Mouse (Mus musculus): Measurements from ENCODE around the gene Tsen54. TPM values are rescaled to one million over a fixed set of nuclear protein-coding genes. Genes with fewer than 3 reads are reported as not detected.

The Tsen54 gene
- polyA plus RNA-seq, 1 experiment from 2014 or later = 36.7 TPM

- H3K4me2 ChIP-seq (replicated peaks) = peak overlapping the region; percentile 9; the same call in 1 of the 2 replicates
Observed at GRCm38 (mm10) chr11:115779038-115779571, 35.4 kb upstream of the Tsen54 start.

DNA sequence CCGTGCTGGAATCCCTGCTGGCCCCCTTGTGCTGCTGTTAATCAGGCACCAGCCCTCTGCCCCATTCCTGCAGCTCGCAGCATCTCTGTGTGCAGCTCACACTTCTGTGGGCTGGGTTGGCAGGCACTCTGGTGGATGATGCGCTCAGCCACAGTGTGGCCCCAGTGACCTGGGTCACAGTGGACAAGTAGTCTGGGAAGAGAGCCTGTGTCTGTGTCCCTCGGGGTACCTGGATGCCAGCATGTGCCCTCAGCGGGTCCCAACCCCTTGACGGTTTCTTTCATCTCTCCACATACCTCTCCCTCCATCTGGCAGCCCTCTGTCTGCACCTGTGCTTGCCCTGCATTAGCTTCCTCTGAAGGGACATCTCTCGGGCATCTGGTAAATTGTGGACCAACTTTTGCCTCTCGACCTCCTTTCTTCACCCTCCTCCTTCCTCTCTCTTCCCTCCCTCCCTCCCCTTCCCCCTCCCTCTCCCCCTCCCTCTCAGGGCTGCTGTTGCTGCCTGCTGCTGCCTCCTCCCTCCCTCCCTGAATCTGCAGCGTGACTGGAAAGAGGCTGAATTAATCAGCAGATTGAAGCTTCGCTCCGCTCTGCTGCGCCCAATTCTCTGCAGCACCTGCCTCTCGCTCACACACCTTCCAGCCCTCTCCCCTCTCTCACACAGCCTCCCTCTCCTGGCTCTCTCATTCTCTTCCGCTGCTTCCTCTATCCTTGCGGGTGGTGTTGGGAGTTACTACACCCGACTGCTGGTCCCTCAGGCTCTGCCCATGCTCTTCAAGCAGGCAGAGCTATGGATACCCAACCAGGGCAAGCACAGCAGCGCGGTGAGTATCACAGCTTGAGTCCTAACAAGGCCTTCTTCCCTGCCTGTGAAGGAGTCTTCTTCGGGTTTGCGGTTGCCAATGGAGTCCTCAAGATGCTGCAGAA, 34.1 kb upstream of the Tsen54 start:
- peak; percentile 25; the same call in 1 of the 2 replicates for ATAC-seq (ENCODE audit: insufficient number of reproducible peaks, insufficient read depth, low FRiP score, low TSS enrichment)
- Histone ChIP-seq H3K9me3 (no peaks in the 10 kb centered on the region), H3K4me2 (replicated peaks) (peak overlapping the region; percentile 20), H3K36me3 (peaks cover 8% of the 10 kb centered on the region; the same call in 1 of the 2 replicates), H3K27ac (0 out of 2 replicates have a peak overlapping the region, but pooled peaks have one; percentile 5), H3K27me3 (no peaks in the 10 kb centered on the region), H3K4me1 (peaks cover 44% of the 10 kb centered on the region), H3K9ac (no peak overlapping the region), H3K4me3 (no peak overlapping the region)
- 15% methylated on average over 20 of the region's 20 CpGs for whole genome bisulfite sequencing

More at GRCm38 (mm10) chr11:115779038-115779571, 35.4 kb upstream of the Tsen54 start:
- peak overlapping the region; percentile 17; the same call in 1 of the 2 replicates for H3K9ac ChIP-seq
- peaks cover 8% of the 10 kb centered on the region; the same call in 1 of the 2 replicates for H3K36me3 ChIP-seq
- no peak overlapping the region for H3K4me3 ChIP-seq
- H3K27me3 ChIP-seq = no peaks in the 10 kb centered on the region
- no peaks in the 10 kb centered on the region for H3K9me3 ChIP-seq
- 21% methylated on average over 9 of the region's 9 CpGs for WGBS
- peak overlapping the region; percentile 61 for H3K27ac ChIP-seq
- peak; percentile 43; the same call in 1 of the 2 replicates for ATAC-seq (ENCODE audit: insufficient number of reproducible peaks, insufficient read depth, low FRiP score, low TSS enrichment)
- H3K4me1 ChIP-seq = peaks cover 53% of the 10 kb centered on the region

DNA sequence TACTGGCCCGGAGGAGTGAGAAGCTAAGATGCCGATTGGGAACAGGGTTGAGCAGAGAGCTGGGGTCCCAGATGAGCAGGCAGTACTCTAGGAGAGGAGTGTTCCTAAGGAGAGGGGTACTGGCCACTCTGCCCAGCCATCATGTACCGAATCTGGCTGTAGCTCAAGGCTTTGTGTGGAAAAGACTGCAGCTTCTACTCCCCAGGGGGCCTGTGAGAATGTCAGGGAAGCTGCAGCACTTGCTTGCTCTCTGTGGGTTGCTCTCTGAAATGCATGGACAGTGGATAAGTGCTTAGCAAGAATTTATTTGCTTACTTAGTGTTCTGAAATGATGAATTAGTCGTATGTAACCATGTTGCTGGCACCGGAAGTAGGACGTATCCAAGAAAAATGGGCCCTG, 28.1 kb upstream of the Tsen54 start:
- H3K36me3 ChIP-seq = peaks cover 56% of the 10 kb centered on the region
- no peak overlapping the region for H3K9ac ChIP-seq
- ATAC-seq (ENCODE audit: insufficient number of reproducible peaks, insufficient read depth, low FRiP score, low TSS enrichment) = no peak
- 64% methylated on average over 6 of the region's 6 CpGs for WGBS
- H3K27me3 ChIP-seq = no peaks in the 10 kb centered on the region
- no peak overlapping the region for H3K4me2 ChIP-seq (replicated peaks)
- H3K4me1 ChIP-seq = 0 out of 2 replicates have a peak, but pooled peaks cover 3% of the 10 kb centered on the region
- H3K27ac ChIP-seq = no peak overlapping the region
- H3K9me3 ChIP-seq = no peaks in the 10 kb centered on the region
- H3K4me3 ChIP-seq = no peak overlapping the region

- Histone ChIP-seq H3K4me1 (no peaks in the 10 kb centered on the region), H3K36me3 (peaks cover 89% of the 10 kb centered on the region), H3K4me3 (no peak overlapping the region), H3K4me2 (replicated peaks) (no peak overlapping the region), H3K9ac (no peak overlapping the region), H3K27me3 (no peaks in the 10 kb centered on the region), H3K27ac (no peak overlapping the region), H3K9me3 (no peaks in the 10 kb centered on the region)
- 94% methylated on average over 7 of the region's 7 CpGs for WGBS
- no peak for ATAC-seq (ENCODE audit: insufficient number of reproducible peaks, insufficient read depth, low FRiP score, low TSS enrichment)
Observed at GRCm38 (mm10) chr11:115789787-115790186, 24.7 kb upstream of the Tsen54 start.

GRCm38 (mm10) chr11:115791919-115792318, 22.6 kb upstream of the Tsen54 start:
- WGBS = 95% methylated on average over 16 of the region's 16 CpGs
- H3K4me2 ChIP-seq (replicated peaks) = no peak overlapping the region
- no peak overlapping the region for H3K9ac ChIP-seq
- no peaks in the 10 kb centered on the region for H3K27me3 ChIP-seq
- no peak overlapping the region for H3K4me3 ChIP-seq
- H3K4me1 ChIP-seq = no peaks in the 10 kb centered on the region
- no peak overlapping the region for H3K27ac ChIP-seq
- no peak for ATAC-seq (ENCODE audit: insufficient number of reproducible peaks, insufficient read depth, low FRiP score, low TSS enrichment)
- H3K36me3 ChIP-seq = peaks cover 98% of the 10 kb centered on the region
- H3K9me3 ChIP-seq = no peaks in the 10 kb centered on the region

DNA sequence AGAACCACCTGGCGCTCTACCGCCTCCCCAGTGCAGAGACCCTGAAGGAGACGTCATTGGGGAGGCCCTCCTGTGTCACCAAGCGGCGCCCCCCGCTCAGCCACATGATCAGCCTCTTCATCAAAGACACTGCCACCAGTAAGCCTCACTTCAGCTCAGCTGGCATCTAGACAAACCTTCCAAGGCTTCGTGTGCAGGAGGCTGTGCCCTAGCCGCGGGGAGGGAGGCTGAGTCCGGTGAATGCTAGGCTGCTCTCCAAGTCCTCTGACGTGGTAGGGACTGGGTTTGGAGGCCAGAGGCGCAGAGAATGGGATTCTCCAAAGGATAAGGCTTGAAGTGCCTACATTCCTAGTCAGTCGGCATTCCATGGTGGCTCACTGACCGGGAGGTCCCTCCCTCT, 22.2 kb upstream of the Tsen54 start:
- Histone ChIP-seq H3K4me2 (replicated peaks) (no peak overlapping the region), H3K27ac (no peak overlapping the region), H3K27me3 (no peaks in the 10 kb centered on the region), H3K4me1 (no peaks in the 10 kb centered on the region), H3K9ac (no peak overlapping the region), H3K36me3 (peaks cover 98% of the 10 kb centered on the region), H3K9me3 (no peaks in the 10 kb centered on the region), H3K4me3 (no peak overlapping the region)
- no peak for ATAC-seq (ENCODE audit: insufficient number of reproducible peaks, insufficient read depth, low FRiP score, low TSS enrichment)
- 91% methylated on average over 14 of the region's 14 CpGs for WGBS

GRCm38 (mm10) chr11:115796898-115797297, 17.6 kb upstream of the Tsen54 start:
- H3K4me3 ChIP-seq = no peak overlapping the region
- no peaks in the 10 kb centered on the region for H3K9me3 ChIP-seq
- no peaks in the 10 kb centered on the region for H3K27me3 ChIP-seq
- H3K4me2 ChIP-seq (replicated peaks) = no peak overlapping the region
- 83% methylated on average over 15 of the region's 15 CpGs for WGBS
- H3K27ac ChIP-seq = no peak overlapping the region
- no peak overlapping the region for H3K9ac ChIP-seq
- no peak for ATAC-seq (ENCODE audit: insufficient number of reproducible peaks, insufficient read depth, low FRiP score, low TSS enrichment)
- no peaks in the 10 kb centered on the region for H3K4me1 ChIP-seq
- peaks cover 98% of the 10 kb centered on the region for H3K36me3 ChIP-seq

- no peak overlapping the region for H3K4me2 ChIP-seq (replicated peaks)
- no peaks in the 10 kb centered on the region for H3K4me1 ChIP-seq
- no peak for ATAC-seq (ENCODE audit: insufficient number of reproducible peaks, insufficient read depth, low FRiP score, low TSS enrichment)
- WGBS = 87% methylated on average over 9 of the region's 9 CpGs
- no peak overlapping the region for H3K9ac ChIP-seq
- H3K9me3 ChIP-seq = no peaks in the 10 kb centered on the region
- H3K27ac ChIP-seq = no peak overlapping the region
- no peak overlapping the region for H3K4me3 ChIP-seq
- H3K36me3 ChIP-seq = peaks cover 98% of the 10 kb centered on the region
- no peaks in the 10 kb centered on the region for H3K27me3 ChIP-seq
Observed at GRCm38 (mm10) chr11:115797665-115798064, 16.9 kb upstream of the Tsen54 start.

GRCm38 (mm10) chr11:115800981-115801380, 13.5 kb upstream of the Tsen54 start:
- H3K27ac ChIP-seq = no peak overlapping the region
- 89% methylated on average over 18 of the region's 18 CpGs for whole genome bisulfite sequencing
- H3K9ac ChIP-seq = no peak overlapping the region
- H3K27me3 ChIP-seq = no peaks in the 10 kb centered on the region
- no peaks in the 10 kb centered on the region for H3K9me3 ChIP-seq
- H3K4me1 ChIP-seq = no peaks in the 10 kb centered on the region
- no peak for ATAC-seq (ENCODE audit: insufficient number of reproducible peaks, insufficient read depth, low FRiP score, low TSS enrichment)
- no peak overlapping the region for H3K4me3 ChIP-seq
- peaks cover 91% of the 10 kb centered on the region for H3K36me3 ChIP-seq
- no peak overlapping the region for H3K4me2 ChIP-seq (replicated peaks)

DNA sequence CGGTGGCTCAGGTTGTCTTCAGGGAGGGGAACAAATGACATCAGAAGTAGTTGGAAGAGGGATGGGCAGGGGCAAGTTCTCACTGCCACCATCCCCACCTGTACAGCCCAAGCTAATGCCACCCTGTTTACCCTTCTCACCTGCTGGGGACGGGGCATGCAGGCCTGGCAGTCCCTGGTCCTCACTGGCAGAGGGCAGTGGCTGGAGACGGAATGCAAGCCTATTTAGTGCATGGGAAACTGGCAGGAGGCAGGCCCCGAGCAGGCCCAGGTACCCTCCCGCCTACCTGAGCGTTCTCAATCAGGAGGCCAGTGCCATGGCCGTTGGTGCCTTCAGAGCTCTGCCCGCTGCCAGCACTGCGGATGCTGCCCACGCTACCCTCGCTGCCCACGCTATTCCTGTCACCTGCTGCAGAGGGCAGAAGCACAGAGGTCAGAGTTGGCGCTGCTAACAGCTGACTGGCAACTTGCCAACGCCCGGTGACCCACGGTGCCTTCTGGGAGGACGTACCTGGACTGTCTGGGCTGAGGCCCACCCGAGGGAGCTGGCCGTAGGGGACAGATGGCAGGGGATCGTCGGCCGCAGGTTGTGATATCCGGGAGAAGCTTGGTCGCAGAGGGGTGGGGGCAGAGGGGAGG, 11.3 kb upstream of the Tsen54 start:
- H3K27me3 ChIP-seq = no peaks in the 10 kb centered on the region
- H3K4me1 ChIP-seq = peaks cover 8% of the 10 kb centered on the region
- no peaks in the 10 kb centered on the region for H3K9me3 ChIP-seq
- 94% methylated on average over 24 of the region's 24 CpGs for WGBS
- peaks cover 85% of the 10 kb centered on the region for H3K36me3 ChIP-seq
- no peak overlapping the region for H3K4me3 ChIP-seq
- no peak overlapping the region for H3K9ac ChIP-seq
- no peak for ATAC-seq (ENCODE audit: insufficient number of reproducible peaks, insufficient read depth, low FRiP score, low TSS enrichment)
- no peak overlapping the region for H3K27ac ChIP-seq
- H3K4me2 ChIP-seq (replicated peaks) = no peak overlapping the region

GRCm38 (mm10) chr11:115805005-115805404, 9.5 kb upstream of the Tsen54 start:
- Histone ChIP-seq H3K4me2 (replicated peaks) (no peak overlapping the region), H3K36me3 (peaks cover 69% of the 10 kb centered on the region), H3K4me1 (peaks cover 26% of the 10 kb centered on the region), H3K27me3 (no peaks in the 10 kb centered on the region), H3K9ac (no peak overlapping the region), H3K9me3 (no peaks in the 10 kb centered on the region), H3K27ac (no peak overlapping the region), H3K4me3 (no peak overlapping the region)
- ATAC-seq (ENCODE audit: insufficient number of reproducible peaks, insufficient read depth, low FRiP score, low TSS enrichment) = no peak
- WGBS = 95% methylated on average over 7 of the region's 7 CpGs

All from embryonic facial prominence, embryonic 12.5 days (tissue).